Mouse (Mus musculus) testis, adult 2 months (tissue): Measurements from ENCODE around the gene Aldh1l1.

Experiments
- CTCF ChIP-seq: fragments of 200-500 bp; IDR thresholded peaks from 2 replicates; pipeline ENCODE4 v1.5.1; 2012; ENCODE audit warnings: low read depth, mild to moderate bottlenecking, inconsistent platforms, low read length, moderate library complexity; ENCODE audit not compliant: control insufficient read depth, insufficient read depth, insufficient replicate concordance
- POLR2A ChIP-seq: fragments of 200-500 bp; IDR thresholded peaks from 2 replicates; pipeline ENCODE4 v1.6.1; 2012; ENCODE audit warnings: low read depth, mild to moderate bottlenecking, inconsistent platforms, low read length, moderate library complexity; ENCODE audit not compliant: control insufficient read depth

DNA sequence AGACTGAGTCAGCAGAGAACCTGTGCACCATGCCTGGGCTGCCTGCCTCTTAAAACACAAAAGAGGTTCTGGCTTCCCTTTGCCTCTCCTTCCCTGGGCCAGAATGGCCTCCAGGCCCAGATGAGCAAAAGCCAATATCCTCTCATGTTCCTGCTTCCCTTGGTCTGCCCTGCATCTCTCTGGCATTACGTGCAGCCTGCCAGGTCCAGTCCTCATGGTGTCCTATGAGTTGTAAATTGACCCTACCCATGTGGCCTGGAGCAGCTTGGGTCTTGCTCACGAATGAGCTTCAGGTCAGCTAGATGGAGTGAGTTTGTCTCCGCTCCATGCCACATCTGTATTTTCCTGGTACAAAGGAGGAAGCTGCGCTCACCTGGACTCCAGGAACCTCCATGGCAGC lies 110.8 kb downstream of the Aldh1l1 start:
- TF ChIP-seq POLR2A (no peak), CTCF (no peak)
